Mouse (Mus musculus) kidney, adult 2 months (tissue): ENCODE measurements around the gene Prr15.

Source experiments
- CTCF ChIP-seq: fragments of 200-500 bp; conservative IDR thresholded peaks from 2 replicates; pipeline ENCODE4 v1.5.1; 2011; ENCODE audit warnings: low read depth, mild to moderate bottlenecking, control low read depth, low read length, moderate library complexity, mixed read lengths; ENCODE audit not compliant: insufficient read depth, insufficient read length
- POLR2A ChIP-seq: fragments of 200-500 bp; IDR thresholded peaks from one replicate; pipeline ENCODE4 v1.6.1; 2011; ENCODE audit warnings: low read depth, low read length, control low read depth

GRCm38 (mm10) chr6:54332203-54332602 lies 6.6 kb downstream of the Prr15 start:
- TF ChIP-seq POLR2A (no peak), CTCF (no peak)
